ENCODE assay signal across 8 mouse cellular contexts in genomic region chr14:45318426-45319236, GRCm38 (mm10). TPM values are rescaled to one million over a fixed set of nuclear protein-coding genes. Genes with fewer than 3 reads are reported as not detected.
DNase-seq lines count a peak whose midpoint lies in the region; ATAC-seq and TF ChIP-seq lines count a peak whose summit lies in the region.

Gene Ero1l (minus strand): TSS chr14:45318771.

- H3K4me3 ChIP-seq in MEL (ENCODE audit: control insufficient read depth in 1 of 2, insufficient read depth in 1 of 2, low read depth in 2 of 2, low read length in 2 of 2), result peak within 1 kb of the TSS; percentile 77 to 91
- peak within 1 kb of the TSS; percentile 97 for H3K4me3 ChIP-seq in cerebellum, adult 2 months (replicated peaks; ENCODE audit: insufficient read depth, low read depth, low read length)
- H3K4me3 ChIP-seq in forebrain, postnatal 0 days (ENCODE audit: low read depth, low read length), result peak within 1 kb of the TSS; percentile 69
- H3K4me3 ChIP-seq in lung, embryonic 14.5 days (ENCODE audit: low read depth, low read length), result peak within 1 kb of the TSS; percentile 94

- peak; percentile 85 to 92 for TF ChIP-seq POLR2A in MEL (IDR thresholded peaks at IDR 0.05; ENCODE audit: control insufficient read depth in 1 of 2, insufficient read depth in 1 of 2, low read depth in 1 of 2, low read length in 2 of 2, poor library complexity in 1 of 2)
- peak; percentile 86 for TF ChIP-seq POLR2A in cerebellum, adult 2 months (IDR thresholded peaks at IDR 0.05; ENCODE audit: borderline replicate concordance, insufficient read depth, low read length)

- WGBS in cerebellum, adult 2 months, result 2% methylated on average over 74 of the region's 74 CpGs
- WGBS in forebrain, postnatal 0 days, result 8% methylated on average over 43 of the region's 74 CpGs
- WGBS in lung, embryonic 14.5 days, result 2% methylated on average over 50 of the region's 74 CpGs

- ATAC-seq in forebrain, postnatal 0 days, result peak; percentile 97
- ATAC-seq in lung, embryonic 14.5 days (ENCODE audit: insufficient read depth), result peak; percentile 96
- ATAC-seq in neutrophil, adult 5-6 weeks (ENCODE audit: extremely low read depth, insufficient number of reproducible peaks, low FRiP score, poor library complexity, severe bottlenecking), result peak; percentile 71

- peak within 1 kb of the TSS; percentile 88 for H3K9ac ChIP-seq in MEL (ENCODE audit: control insufficient read depth, low read depth, low read length, poor library complexity, severe bottlenecking)
- H3K9ac ChIP-seq in forebrain, postnatal 0 days, result peak within 1 kb of the TSS; percentile 78
- peak within 1 kb of the TSS; percentile 91 for H3K9ac ChIP-seq in lung, embryonic 14.5 days

- H3K79me2 ChIP-seq in MEL (ENCODE audit: control insufficient read depth, insufficient read depth, low read length, poor library complexity), result peaks cover 46% of the 10 kb centered on the region

- H3K27me3 ChIP-seq in MEL (ENCODE audit: control insufficient read depth in 1 of 2, insufficient read depth in 2 of 2, low read length in 2 of 2), result no peaks in the 10 kb centered on the region
- H3K27me3 ChIP-seq in cerebellum, adult 2 months (ENCODE audit: control insufficient read depth, insufficient read depth, low read length), result no peaks in the 10 kb centered on the region
- no peaks in the 10 kb centered on the region for H3K27me3 ChIP-seq in forebrain, postnatal 0 days (ENCODE audit: insufficient read depth, low read length)
- H3K27me3 ChIP-seq in lung, embryonic 14.5 days (ENCODE audit: insufficient read depth, low read length), result no peaks in the 10 kb centered on the region

- peaks cover 2 to 47% of the 10 kb centered on the region in 2 experiments; a peak in 3 of 4 replicates for H3K36me3 ChIP-seq in MEL (ENCODE audit: control insufficient read depth in 1 of 2, insufficient read depth in 2 of 2, low read length in 2 of 2)
- no peaks in the 10 kb centered on the region for H3K36me3 ChIP-seq in forebrain, postnatal 0 days (ENCODE audit: insufficient read depth)
- H3K36me3 ChIP-seq in lung, embryonic 14.5 days (ENCODE audit: insufficient read depth), result no peaks in the 10 kb centered on the region

- intact Hi-C loops in heart, postnatal 36 days (cut with DNase I), result loop anchor here (2.0 kb wide), 1 partner anchor 100 kb away; the partner anchor contains the start of gene Gpr137c

- H3K9me3 ChIP-seq in MEL (replicated peaks; ENCODE audit: insufficient read depth, low read length), result no peaks in the 10 kb centered on the region
- no peaks in the 10 kb centered on the region for H3K9me3 ChIP-seq in forebrain, postnatal 0 days (ENCODE audit: low read length)
- no peaks in the 10 kb centered on the region for H3K9me3 ChIP-seq in lung, embryonic 14.5 days (ENCODE audit: low read depth, low read length)

- peak; percentile 86 for DNase-seq in MEL (ENCODE audit: low read depth, low spot score)
- DNase-seq in cerebellum, adult 2 months, result peak; percentile 88 to 90
- peak; percentile 90 for DNase-seq in forebrain, postnatal 0 days
- peak; percentile 86 to 93 for DNase-seq in heart, postnatal 36 days
- DNase-seq in layer of hippocampus, adult 8-10 months (ENCODE audit: low spot score in 2 of 2), result peak; percentile 59 to 80
- DNase-seq in lung, embryonic 14.5 days, result peak; percentile 92
- peak; percentile 84 for DNase-seq in testis, postnatal 14 days (ENCODE audit: low spot score)

- no peak for TF ChIP-seq EP300 in MEL (IDR thresholded peaks at IDR 0.05; ENCODE audit: low read depth in 1 of 2, low read length in 2 of 2)

- no peak for TF ChIP-seq CTCF in MEL (IDR thresholded peaks at IDR 0.05 in 2 of 3, conservative IDR thresholded peaks at IDR 0.05 in 1 of 3; ENCODE audit: control insufficient read depth in 1 of 3, insufficient read depth in 1 of 3, low read depth in 2 of 3, low read length in 3 of 3, poor library complexity in 1 of 3, severe bottlenecking in 1 of 3)
- TF ChIP-seq CTCF in cerebellum, adult 2 months (IDR thresholded peaks at IDR 0.05; ENCODE audit: borderline replicate concordance, insufficient read depth, low read depth, low read length), result no peak
- TF ChIP-seq CTCF in forebrain, postnatal 0 days (IDR thresholded peaks at IDR 0.05; ENCODE audit: low read depth), result no peak
- no peak for TF ChIP-seq CTCF in lung, embryonic 14.5 days (IDR thresholded peaks at IDR 0.05; ENCODE audit: low read depth)

- TF ChIP-seq RAD21 in MEL (IDR thresholded peaks at IDR 0.05; ENCODE audit: low read depth, low read length), result no peak

- H3K4me1 ChIP-seq in MEL (ENCODE audit: control insufficient read depth in 1 of 2, insufficient read depth in 2 of 2, low read length in 2 of 2), result peaks cover 31 to 35% of the 10 kb centered on the region in 2 experiments
- H3K4me1 ChIP-seq in cerebellum, adult 2 months (ENCODE audit: control insufficient read depth, insufficient read depth, low read length), result peaks cover 8% of the 10 kb centered on the region; the same call in 1 of the 2 replicates
- peaks cover 17% of the 10 kb centered on the region; the same call in 1 of the 2 replicates for H3K4me1 ChIP-seq in forebrain, postnatal 0 days (ENCODE audit: insufficient read depth)
- H3K4me1 ChIP-seq in lung, embryonic 14.5 days (ENCODE audit: insufficient read depth), result no peaks in the 10 kb centered on the region

- H3K4me2 ChIP-seq in forebrain, postnatal 0 days (ENCODE audit: low read depth), result peak within 1 kb of the TSS; percentile 58
- peak within 1 kb of the TSS; percentile 80 for H3K4me2 ChIP-seq in lung, embryonic 14.5 days

- H3K27ac ChIP-seq in MEL (ENCODE audit: control insufficient read depth, low read depth, low read length), result peak within 1 kb of the TSS; percentile 96
- peak within 1 kb of the TSS; percentile 88 for H3K27ac ChIP-seq in cerebellum, adult 2 months (ENCODE audit: insufficient read depth, low read length)
- H3K27ac ChIP-seq in forebrain, postnatal 0 days (ENCODE audit: low read depth, low read length), result peak within 1 kb of the TSS; percentile 94
- peak within 1 kb of the TSS; percentile 92 for H3K27ac ChIP-seq in lung, embryonic 14.5 days (ENCODE audit: low read depth)

TF ChIP-seq in MEL, 35 proteins besides CTCF, POLR2A, EP300 and RAD21 (continues in another document):
- TF ChIP-seq TBP (IDR thresholded peaks at IDR 0.05; ENCODE audit: low read depth, low read length), result 0 out of 2 replicates have a peak, but pooled peaks have one; percentile 26
- no peak for TF ChIP-seq POLR2AphosphoS5 (IDR thresholded peaks at IDR 0.05; ENCODE audit: borderline replicate concordance, low read depth, low read length)
- 0 out of 2 replicates have a peak, but pooled peaks have one; percentile 41 for TF ChIP-seq CHD1 (IDR thresholded peaks at IDR 0.05; ENCODE audit: low read depth, low read length)
- peak; percentile 71 for TF ChIP-seq POLR2AphosphoS2 (IDR thresholded peaks at IDR 0.05; ENCODE audit: low read length)
- peak; percentile 38 for TF ChIP-seq SIN3A (IDR thresholded peaks at IDR 0.05; ENCODE audit: low read length)
- TF ChIP-seq NRF1 (IDR thresholded peaks at IDR 0.05; ENCODE audit: insufficient read depth, low read depth, low read length, poor library complexity, severe bottlenecking), result peak; percentile 61
- TF ChIP-seq HCFC1 (IDR thresholded peaks at IDR 0.05; ENCODE audit: low read depth, low read length), result peak; percentile 41
- no peak for TF ChIP-seq GATA1 (IDR thresholded peaks at IDR 0.05; ENCODE audit: low read depth, low read length)
- peak; percentile 11; the same call in 1 of the 2 replicates for TF ChIP-seq RCOR1 (IDR thresholded peaks at IDR 0.05; ENCODE audit: low read depth, low read length)
- TF ChIP-seq KAT2A (conservative IDR thresholded peaks at IDR 0.05; ENCODE audit: low read depth, low read length), result no peak
- no peak for TF ChIP-seq GABPA (IDR thresholded peaks at IDR 0.05; ENCODE audit: low read depth, low read length)
- TF ChIP-seq MEF2A (IDR thresholded peaks at IDR 0.05; ENCODE audit: extremely low read depth, insufficient replicate concordance, low read depth, low read length, poor library complexity, severe bottlenecking), result no peak
- TF ChIP-seq UBTF (IDR thresholded peaks at IDR 0.05; ENCODE audit: borderline replicate concordance, insufficient read depth, low read depth, low read length), result no peak
- TF ChIP-seq ZC3H11A (IDR thresholded peaks at IDR 0.05; ENCODE audit: low read depth, low read length), result no peak
- no peak for TF ChIP-seq JUND (IDR thresholded peaks at IDR 0.05; ENCODE audit: low read depth, low read length)
- no peak for TF ChIP-seq E2F4 (IDR thresholded peaks at IDR 0.05; ENCODE audit: borderline replicate concordance, low read depth, low read length)
- TF ChIP-seq MXI1 (IDR thresholded peaks at IDR 0.05; ENCODE audit: low read depth, low read length), result peak; percentile 81
- no peak for TF ChIP-seq USF2 (IDR thresholded peaks at IDR 0.05; ENCODE audit: borderline replicate concordance in 1 of 2, insufficient read depth in 1 of 2, low read depth in 1 of 2, low read length in 2 of 2)
- peak; percentile 44; the same call in 1 of the 2 replicates for TF ChIP-seq ELF1 (IDR thresholded peaks at IDR 0.05; ENCODE audit: low read depth, low read length)
- no peak for TF ChIP-seq MAZ (IDR thresholded peaks at IDR 0.05; ENCODE audit: low read depth, low read length)
- TF ChIP-seq SMC3 (IDR thresholded peaks at IDR 0.05; ENCODE audit: low read depth, low read length), result no peak
- no peak for TF ChIP-seq BHLHE40 (IDR thresholded peaks at IDR 0.05; ENCODE audit: borderline replicate concordance, low read depth, low read length)
- TF ChIP-seq ETS1 (IDR thresholded peaks at IDR 0.05; ENCODE audit: low read depth, low read length), result 0 out of 2 replicates have a peak, but pooled peaks have one; percentile 8
- peak; percentile 97 for TF ChIP-seq ZMIZ1 (IDR thresholded peaks at IDR 0.05; ENCODE audit: low read depth, low read length)
- TF ChIP-seq USF1 (IDR thresholded peaks at IDR 0.05; ENCODE audit: low read depth, low read length), result no peak
- no peak for TF ChIP-seq CHD2 (IDR thresholded peaks at IDR 0.05; ENCODE audit: low read length)
- TF ChIP-seq MAFK (IDR thresholded peaks at IDR 0.05; ENCODE audit: borderline replicate concordance, low read depth, low read length), result no peak

RNA-seq across cellular contexts. Expression of gene Ero1l, which starts in this region (rescaled TPM):
- total RNA-seq in MEL (2012; rRNA removed), result 42.0 and 95.6 TPM in 2 replicates
- polyA plus RNA-seq in MEL (2012; ENCODE audit: insufficient read depth in 1 of 2, insufficient read length in 2 of 2, low read depth in 1 of 2, low replicate concordance in 2 of 2, missing spikeins in 1 of 2), result 100 to 1,000 TPM; 114 to 273 TPM
- 24.9 and 25.8 TPM in 2 replicates for polyA plus RNA-seq in cerebellum, adult 2 months (2012; rRNA removed)
- 19.1 and 24.9 TPM in 2 replicates for total RNA-seq in forebrain, postnatal 0 days (2014; rRNA removed)
- polyA plus RNA-seq in forebrain, postnatal 0 days (2015; fragmentation: Nextera tagmentation; extraction: Ambion mirVana), result 13.8 and 17.9 TPM in 2 replicates
- 10 to 100 TPM; 20.9 to 21.8 TPM for total RNA-seq in heart, postnatal 36 days (2021)
- 10 to 100 TPM; 34.2 to 47.1 (median 40.2) TPM for total RNA-seq in layer of hippocampus, adult 8-10 months (2022)
- 30.1 and 30.8 TPM in 2 replicates for polyA plus RNA-seq in lung, embryonic 14.5 days (2014; fragmentation: Nextera tagmentation; extraction: Ambion mirVana)
- 17.0 and 25.9 TPM in 2 replicates for total RNA-seq in neutrophil, adult 5-6 weeks (2017)

Comparison
In these comparisons a context has a peak if more than half of its experiments do, and no peak if none do; other contexts are left out.
1. Peak in every context shown above with its lines: DNase-seq, ATAC-seq, H3K4me3 ChIP-seq and H3K27ac ChIP-seq.